Comparison of ENCODE assay signal across 7 mouse cellular contexts in genomic region chr19:4162646-4163542, GRCm38 (mm10). TPM values are rescaled to one million over a fixed set of nuclear protein-coding genes. Genes with fewer than 3 reads are reported as not detected.
A peak's percentile ranks its signal among the peaks of the same experiment; 100 is the strongest.
DNase-seq lines count a peak whose midpoint lies in the region; ATAC-seq and TF ChIP-seq lines count a peak whose summit lies in the region.

TSS of gene Rps6kb2 (minus strand) at chr19:4163354.

- peaks cover 4% of the 10 kb centered on the region; the same call in 1 of the 2 replicates for H3K4me1 ChIP-seq in intestine, postnatal 0 days (replicated peaks; ENCODE audit: control insufficient read depth, insufficient read depth, low read length)
- peaks cover 14% of the 10 kb centered on the region for H3K4me1 ChIP-seq in midbrain, embryonic 12.5 days
- H3K4me1 ChIP-seq in small intestine, adult 2 months (ENCODE audit: control insufficient read depth, insufficient read depth, insufficient read length, low read length): peaks cover 7% of the 10 kb centered on the region; the same call in 1 of the 2 replicates

- peaks cover 31% of the 10 kb centered on the region for H3K36me3 ChIP-seq in intestine, postnatal 0 days (ENCODE audit: control insufficient read depth, insufficient read depth)
- H3K36me3 ChIP-seq in midbrain, embryonic 12.5 days: peaks cover 30% of the 10 kb centered on the region
- H3K36me3 ChIP-seq in small intestine, adult 2 months (ENCODE audit: control insufficient read depth, insufficient read depth, low read length): peaks cover 17% of the 10 kb centered on the region

- peak; percentile 96 for DNase-seq in adrenal gland, adult 8-10 months
- peak; percentile 93 for DNase-seq in embryo, embryonic 9.5 days (ENCODE audit: extremely low spot score)
- peak; percentile 63 for DNase-seq in gonadal fat pad, adult 2 months (ENCODE audit: low read depth)
- DNase-seq in left cerebral cortex, postnatal 4 days: peak; percentile 97

- H3K9ac ChIP-seq in intestine, postnatal 0 days (ENCODE audit: low read depth, low read length): peak within 1 kb of the TSS; percentile 83
- H3K9ac ChIP-seq in midbrain, embryonic 12.5 days (replicated peaks): peak within 1 kb of the TSS; percentile 84

- no peak within 1 kb of the TSS for H3K27ac ChIP-seq in intestine, postnatal 0 days (ENCODE audit: low read depth, low read length)
- peak within 1 kb of the TSS; percentile 78 for H3K27ac ChIP-seq in midbrain, embryonic 12.5 days (replicated peaks)
- H3K27ac ChIP-seq in small intestine, adult 2 months (ENCODE audit: insufficient read depth, low read depth, low read length): no peak within 1 kb of the TSS

- peak; percentile 34; the same call in 1 of the 2 replicates for TF ChIP-seq POLR2A in small intestine, adult 2 months (IDR thresholded peaks at IDR 0.05; ENCODE audit: low read depth, low read length)

- peak within 1 kb of the TSS; percentile 90 for H3K4me2 ChIP-seq in intestine, postnatal 0 days (replicated peaks; ENCODE audit: low read depth)
- H3K4me2 ChIP-seq in midbrain, embryonic 12.5 days (replicated peaks): peak within 1 kb of the TSS; percentile 95

- intact Hi-C loops in left cerebral cortex, postnatal 4 days (cut with DNase I): no loop called here

- ATAC-seq in intestine, postnatal 0 days: peak; percentile 81
- ATAC-seq in midbrain, embryonic 12.5 days (ENCODE audit: low FRiP score, low read depth): peak; percentile 90

- H3K9me3 ChIP-seq in intestine, postnatal 0 days (ENCODE audit: control insufficient read depth): no peaks in the 10 kb centered on the region
- no peaks in the 10 kb centered on the region for H3K9me3 ChIP-seq in midbrain, embryonic 12.5 days

- TF ChIP-seq CTCF in intestine, postnatal 0 days (IDR thresholded peaks at IDR 0.05; ENCODE audit: low read depth): no peak
- no peak for TF ChIP-seq CTCF in small intestine, adult 2 months (IDR thresholded peaks at IDR 0.05; ENCODE audit: extremely low read depth, insufficient read length, insufficient replicate concordance, low read depth, low read length)

- H3K27me3 ChIP-seq in intestine, postnatal 0 days (replicated peaks; ENCODE audit: control insufficient read depth, insufficient read depth, low read length): no peaks in the 10 kb centered on the region
- H3K27me3 ChIP-seq in midbrain, embryonic 12.5 days: no peaks in the 10 kb centered on the region
- H3K27me3 ChIP-seq in small intestine, adult 2 months (ENCODE audit: control insufficient read depth, insufficient read depth, low read length): no peaks in the 10 kb centered on the region

- 7% methylated on average over 42 of the region's 42 CpGs for WGBS in intestine, postnatal 0 days
- 7% methylated on average over 42 of the region's 42 CpGs for WGBS in midbrain, embryonic 12.5 days
- WGBS in small intestine, adult 2 months: 6% methylated on average over 42 of the region's 42 CpGs

- H3K4me3 ChIP-seq in intestine, postnatal 0 days (ENCODE audit: low read depth, low read length): peak within 1 kb of the TSS; percentile 80
- peak within 1 kb of the TSS; percentile 69 for H3K4me3 ChIP-seq in midbrain, embryonic 12.5 days
- peak within 1 kb of the TSS; percentile 86 for H3K4me3 ChIP-seq in small intestine, adult 2 months (ENCODE audit: low read depth, low read length)

RNA-seq across cellular contexts. Expression of gene Rps6kb2, which starts in this region (rescaled TPM):
- total RNA-seq in adrenal gland, adult 8-10 months (2022): 10 to 100 TPM; 29.2 to 53.0 (median 46.7) TPM
- polyA plus RNA-seq in gonadal fat pad, adult 2 months (2012; rRNA removed): 31.1 and 32.0 TPM in 2 replicates
- 33.9 and 35.1 TPM in 2 replicates for polyA plus RNA-seq in intestine, postnatal 0 days (2015; fragmentation: Nextera tagmentation; extraction: Ambion mirVana)
- 10 to 100 TPM; 38.1 to 39.2 TPM for total RNA-seq in left cerebral cortex, postnatal 4 days (2021)
- polyA plus RNA-seq in midbrain, embryonic 12.5 days (2016; fragmentation: Nextera tagmentation; extraction: Ambion mirVana): 62.8 and 63.3 TPM in 2 replicates
- polyA plus RNA-seq in small intestine, adult 2 months (2012; rRNA removed): 37.9 and 42.5 TPM in 2 replicates
